Mouse (Mus musculus): Measurements from ENCODE around the gene Gm21974. TPM values are rescaled to one million over a fixed set of nuclear protein-coding genes. Genes with fewer than 3 reads are reported as not detected.

The Gm21974 gene
- total RNA-seq, 2 experiments from 2014 or later, result not detected

GRCm38 (mm10) chr7:127885951-127886350 is 9.3 kb downstream of the Gm21974 start:
- intact Hi-C loops (cut with DNase I), result no loop called here
- DNase-seq (ENCODE audit: low spot score), result peak; percentile 75

- DNase-seq (ENCODE audit: low spot score), result no peak
- intact Hi-C loops (cut with DNase I), result no loop called here
Observed at GRCm38 (mm10) chr7:127880431-127880830, 14.8 kb downstream of the Gm21974 start.

DNA sequence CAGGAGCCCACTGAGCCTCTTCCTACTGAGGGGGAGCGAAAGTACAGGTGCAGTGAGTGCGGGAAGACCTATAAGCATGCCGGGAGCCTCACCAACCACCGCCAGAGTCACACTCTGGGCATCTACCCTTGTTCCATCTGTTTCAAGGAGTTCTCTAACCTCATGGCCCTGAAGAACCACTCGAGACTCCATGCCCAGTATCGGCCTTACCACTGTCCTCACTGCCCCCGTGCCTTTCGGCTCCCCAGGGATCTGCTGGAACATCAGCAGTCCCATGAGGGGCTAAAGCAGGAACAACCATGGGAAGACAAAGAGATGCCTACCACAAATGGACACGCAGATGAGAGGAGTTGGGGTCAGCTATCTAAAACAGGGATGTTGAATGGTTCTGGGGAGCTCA is 16.0 kb downstream of the Gm21974 start:
- intact Hi-C loops (cut with DNase I), result no loop called here
- no peak for DNase-seq (ENCODE audit: low spot score)

DNA sequence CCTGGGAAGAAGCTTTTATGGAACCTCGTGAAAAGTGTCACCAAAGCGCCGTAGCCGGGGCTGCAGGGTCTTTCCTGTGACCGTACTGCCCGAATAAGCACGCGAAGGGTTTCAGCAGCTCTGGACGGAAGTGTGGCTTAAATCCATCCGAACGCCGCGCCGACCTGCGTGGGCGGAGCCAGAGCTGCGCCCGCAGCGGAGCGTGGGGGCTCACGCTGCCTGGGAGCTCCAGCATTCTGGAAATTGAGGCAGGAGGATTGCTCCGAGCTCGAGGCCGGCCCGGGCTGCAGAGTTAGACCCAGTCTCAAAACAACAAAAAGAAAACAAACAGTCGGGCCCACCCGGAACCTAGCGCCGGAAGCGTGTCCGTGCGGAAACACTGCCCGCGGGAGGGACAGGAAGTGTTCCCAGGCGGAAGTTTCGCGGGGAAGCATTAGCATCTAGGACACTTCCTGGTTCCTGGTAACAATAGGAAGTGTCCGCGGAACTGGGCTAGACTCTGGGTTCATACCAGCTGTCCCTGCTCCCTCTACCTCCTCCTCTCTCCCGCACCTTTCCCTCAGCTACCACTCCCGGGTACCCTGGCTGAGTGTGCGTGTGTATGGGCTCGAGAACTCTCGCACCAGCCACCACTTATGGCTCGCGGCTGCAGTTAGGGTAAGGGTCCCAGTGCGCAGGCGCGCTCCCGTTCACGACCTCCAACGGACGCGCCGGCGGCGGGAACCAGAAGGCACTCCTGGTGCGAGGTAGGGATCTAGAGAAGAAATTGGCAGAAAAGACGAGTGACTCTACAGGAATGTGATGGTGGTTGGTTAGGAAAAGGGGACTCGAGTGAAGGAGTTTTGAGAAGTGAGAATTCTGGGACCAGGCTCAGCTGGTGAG is 18.5 kb downstream of the Gm21974 start, which contains the start of gene Zfp668:
Gene Zfp668 (minus strand): TSS at position 362 of the 882 bp plus-strand sequence.
- DNase-seq (ENCODE audit: low spot score), result peak; percentile 76
- intact Hi-C loops (cut with DNase I), result loop anchor here (2.0 kb wide), 1 partner anchor 78 kb away; no protein-coding TSS in a partner anchor

GRCm38 (mm10) chr7:127876041-127876466 is 19.2 kb downstream of the Gm21974 start, which contains the start of gene Zfp646:
Gene Zfp646 (plus strand): TSS chr7:127876221.
- intact Hi-C loops (cut with DNase I), result loop anchor here (2.0 kb wide), 1 partner anchor 77 kb away; no protein-coding TSS in a partner anchor
- DNase-seq (ENCODE audit: low spot score), result peak; percentile 52

DNA sequence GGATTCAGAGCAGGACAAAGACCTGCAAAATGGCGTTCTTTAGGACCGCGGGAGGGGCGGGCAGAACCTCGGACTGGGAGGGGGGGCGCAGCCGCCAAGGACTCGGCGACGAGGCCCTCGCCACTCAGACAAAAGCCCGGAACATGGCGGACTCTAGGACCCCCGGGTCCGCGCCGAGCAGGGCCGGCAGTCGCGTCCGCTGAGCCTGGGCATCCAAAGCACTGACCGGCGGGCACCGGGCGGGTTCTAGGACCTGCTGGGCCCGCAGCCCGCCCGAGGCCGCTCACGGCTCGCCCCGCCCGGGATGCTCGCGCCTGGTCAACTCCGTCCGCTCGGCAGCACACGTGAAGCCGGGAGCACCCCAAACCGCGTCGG is 19.6 kb downstream of the Gm21974 start:
- intact Hi-C loops (cut with DNase I), result loop anchor here (2.0 kb wide), 2 partner anchors 33 to 77 kb away; no protein-coding TSS in a partner anchor

GRCm38 (mm10) chr7:127874812-127875626 is 20.2 kb downstream of the Gm21974 start:
- intact Hi-C loops (cut with DNase I), result loop anchor here (2.0 kb wide), 1 partner anchor 32 kb away; no protein-coding TSS in a partner anchor
- DNase-seq (ENCODE audit: low spot score), result no peak

More for the DNA sequence above, 19.6 kb downstream of the Gm21974 start:
- DNase-seq (ENCODE audit: low spot score), result peak; percentile 85

DNA sequence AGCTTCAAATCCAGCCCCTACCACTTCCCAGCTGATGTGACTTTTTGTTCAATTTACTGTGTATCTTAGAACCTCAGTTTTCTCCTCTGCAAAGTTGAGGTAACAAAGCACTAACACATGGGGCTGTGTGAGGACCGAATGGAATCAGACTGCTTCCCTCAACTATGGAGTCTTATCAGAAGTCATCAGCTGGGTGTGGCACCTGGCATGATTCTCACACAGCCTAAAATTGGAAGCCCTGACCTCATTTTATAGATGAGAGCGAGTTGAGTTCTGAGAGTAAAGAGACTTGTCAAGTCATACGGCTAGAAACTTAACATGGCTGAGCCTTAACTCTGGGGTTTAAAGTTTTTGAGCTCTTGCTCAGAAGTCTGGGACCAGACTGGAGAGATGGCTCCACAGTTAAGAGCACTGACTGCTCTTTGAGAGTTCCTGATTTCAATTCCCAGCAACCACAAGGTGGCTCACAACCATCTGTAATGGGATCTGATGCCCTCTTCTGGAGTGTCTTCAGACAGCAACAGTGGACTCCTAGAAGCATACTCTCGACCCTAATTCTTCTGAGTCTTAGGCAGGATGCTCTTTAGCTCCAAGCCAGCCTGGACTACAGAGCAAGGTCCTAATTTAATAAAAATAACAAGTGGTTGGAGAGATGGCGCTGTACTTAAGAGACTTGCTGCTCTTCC is 25.0 kb downstream of the Gm21974 start:
- no peak for DNase-seq (ENCODE audit: low spot score)
- intact Hi-C loops (cut with DNase I), result no loop called here

GRCm38 (mm10) chr7:127869149-127869810 is 26.0 kb downstream of the Gm21974 start:
- no peak for DNase-seq (ENCODE audit: low spot score)
- intact Hi-C loops (cut with DNase I), result loop anchor here (10.0 kb wide), 1 partner anchor 466 kb away; no protein-coding TSS in a partner anchor

- DNase-seq (ENCODE audit: low spot score), result no peak
- intact Hi-C loops (cut with DNase I), result loop anchor here (10.0 kb wide), 1 partner anchor 467 kb away; no protein-coding TSS in a partner anchor
Observed at GRCm38 (mm10) chr7:127867641-127868040, 27.6 kb downstream of the Gm21974 start.

DNA sequence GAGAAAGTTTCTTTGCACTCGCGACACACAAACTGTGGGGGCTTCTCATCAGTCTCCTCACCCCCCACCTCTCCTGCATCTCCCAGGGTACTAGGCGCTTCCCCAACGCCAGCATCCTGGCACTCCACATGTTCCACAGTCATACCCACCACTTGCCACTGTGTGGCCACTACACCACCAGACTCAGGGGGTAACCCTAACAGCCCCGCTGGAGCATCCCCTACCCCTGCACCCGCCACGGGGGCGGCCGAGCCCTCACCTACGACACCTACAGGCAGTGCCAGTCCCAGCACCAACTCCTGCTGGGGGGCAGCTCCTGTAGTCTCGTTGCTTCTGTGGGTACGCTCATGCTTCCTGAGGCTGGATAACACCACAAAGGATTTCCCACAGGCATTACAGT is 28.8 kb downstream of the Gm21974 start:
- intact Hi-C loops (cut with DNase I), result loop anchor here (10.0 kb wide), 1 partner anchor 468 kb away; no protein-coding TSS in a partner anchor
- DNase-seq (ENCODE audit: low spot score), result no peak

DNA sequence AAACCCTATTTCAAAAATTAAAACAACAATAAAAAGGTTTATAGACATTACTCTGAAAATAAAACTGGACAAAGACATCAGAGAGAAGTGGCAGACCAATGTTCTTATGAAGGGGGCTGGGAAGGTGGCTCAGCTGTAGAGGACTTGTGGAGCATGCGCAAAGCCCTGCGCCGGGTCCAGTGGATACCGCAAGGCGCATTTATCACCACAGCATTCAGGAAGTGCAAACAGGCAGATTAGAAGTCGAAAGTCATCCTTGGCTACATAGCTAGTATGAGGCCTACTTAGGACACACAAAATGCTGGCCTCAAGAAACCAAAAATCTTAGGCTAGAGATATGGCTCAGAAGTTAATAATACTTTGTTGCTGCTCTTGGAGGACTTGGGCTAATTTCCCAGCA is 37.0 kb downstream of the Gm21974 start:
- no peak for DNase-seq (ENCODE audit: low spot score)
- intact Hi-C loops (cut with DNase I), result no loop called here

DNA sequence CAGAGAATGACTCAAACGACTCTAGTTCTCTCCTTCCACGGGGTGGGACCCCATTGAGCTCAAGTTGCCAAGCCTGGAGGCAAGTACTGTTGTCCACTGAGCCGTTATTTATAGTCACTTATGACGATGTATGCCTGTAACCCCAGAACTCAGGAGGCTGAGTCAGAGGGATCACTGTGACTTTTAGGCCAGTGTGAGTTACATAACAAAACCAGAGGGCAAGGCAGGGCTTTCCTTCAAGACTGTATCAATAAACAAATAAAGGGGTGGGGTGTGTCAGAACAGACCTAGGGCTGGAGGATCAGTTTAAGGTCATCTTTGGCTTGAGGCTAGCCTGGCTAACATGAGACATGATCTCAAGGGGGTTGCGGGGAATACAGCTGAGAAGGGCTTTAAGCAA is 44.3 kb downstream of the Gm21974 start:
- no peak for DNase-seq (ENCODE audit: low spot score)
- intact Hi-C loops (cut with DNase I), result no loop called here

GRCm38 (mm10) chr7:127849973-127850875 is 45.0 kb downstream of the Gm21974 start:
- no peak for DNase-seq (ENCODE audit: low spot score)
- intact Hi-C loops (cut with DNase I), result no loop called here

DNA sequence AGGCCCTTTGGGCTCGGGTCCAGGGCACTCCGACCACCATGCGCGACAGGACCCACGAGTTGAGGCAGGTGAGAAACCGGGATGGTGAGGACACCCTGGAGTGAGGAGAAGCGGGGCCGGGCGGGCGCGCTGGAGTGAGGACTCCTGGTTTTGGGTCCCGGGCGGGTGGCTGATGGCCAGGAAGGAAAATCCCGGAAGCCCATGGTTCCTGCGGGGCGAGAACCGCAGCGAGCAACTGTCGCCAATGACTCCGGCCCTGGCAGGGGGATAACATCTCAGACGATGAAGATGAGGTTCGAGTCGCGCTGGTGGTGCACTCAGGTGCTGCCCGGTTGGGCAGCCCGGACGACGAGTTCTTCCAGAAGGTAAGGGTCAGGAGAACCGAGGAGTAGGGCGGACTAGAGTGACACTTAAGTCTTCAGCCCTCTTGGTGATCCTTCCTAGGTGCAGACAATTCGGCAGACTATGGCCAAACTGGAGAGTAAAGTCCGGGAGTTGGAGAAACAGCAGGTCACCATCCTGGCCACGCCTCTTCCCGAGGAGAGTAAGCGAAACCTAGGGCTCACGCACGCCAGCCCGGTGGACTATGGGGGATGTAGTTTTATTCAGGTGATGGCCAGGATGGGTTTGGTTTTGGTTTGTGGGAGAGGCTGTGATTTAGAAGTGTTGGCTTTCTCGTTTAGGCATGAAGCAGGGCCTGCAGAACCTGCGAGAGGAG is 53.1 kb downstream of the Gm21974 start:
- intact Hi-C loops (cut with DNase I), result loop anchor here (2.0 kb wide), 1 partner anchor 33 kb away; no protein-coding TSS in a partner anchor
- peak; percentile 74 for DNase-seq (ENCODE audit: low spot score)

DNA sequence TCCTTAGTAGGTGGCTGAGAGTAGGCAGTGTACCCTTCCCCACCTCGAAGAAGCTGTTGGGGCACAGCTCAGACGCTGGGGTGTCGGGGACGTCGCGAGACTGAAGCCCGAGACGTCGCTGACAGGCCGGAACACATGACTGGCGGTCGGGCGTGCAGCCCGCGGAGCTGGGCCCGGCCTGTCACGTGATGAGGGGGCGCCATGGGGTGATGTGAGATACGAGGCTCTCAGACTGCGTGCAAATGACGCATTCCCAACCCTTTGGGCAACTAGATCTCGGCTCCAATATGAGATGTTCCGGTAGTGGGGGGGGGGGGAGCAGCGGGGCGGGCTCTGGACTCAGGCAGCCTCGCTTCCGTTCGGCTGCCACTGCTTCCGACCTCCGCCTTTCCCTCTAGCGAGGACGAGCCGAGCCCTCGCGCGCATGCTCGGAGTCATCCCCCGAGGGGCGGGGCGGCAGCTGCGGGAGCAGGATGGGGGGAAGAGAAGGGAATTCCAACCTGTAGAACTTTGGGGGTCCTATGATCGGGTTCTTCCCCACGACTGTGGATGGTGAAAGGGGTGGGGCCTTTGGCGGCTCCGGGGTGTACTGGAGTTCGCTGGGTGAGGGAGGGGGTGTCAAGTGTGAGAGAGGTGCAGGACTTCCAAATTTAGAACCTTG is 53.8 kb downstream of the Gm21974 start:
- intact Hi-C loops (cut with DNase I), result no loop called here
- peak; percentile 93 for DNase-seq (ENCODE audit: low spot score)

DNA sequence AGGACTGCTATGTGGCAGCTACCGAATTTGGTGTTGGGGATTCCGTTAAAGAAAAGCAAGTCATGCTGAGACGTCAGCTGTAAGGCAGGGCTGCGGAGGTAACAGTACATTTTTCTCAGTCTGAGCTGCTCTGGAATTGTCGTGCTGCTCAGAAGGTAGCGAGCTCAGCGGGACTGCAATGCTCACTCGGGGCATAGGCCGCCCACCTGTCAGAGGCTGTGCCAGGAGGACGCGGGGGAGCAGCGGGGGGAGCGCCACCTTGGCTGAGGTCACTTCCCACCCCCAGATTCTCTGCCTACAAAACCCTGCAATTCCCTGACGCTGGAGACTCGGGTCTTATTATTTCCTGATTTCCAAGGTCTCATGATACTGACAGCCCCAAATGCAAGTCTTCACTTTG is 54.4 kb downstream of the Gm21974 start:
- DNase-seq (ENCODE audit: low spot score), result peak; percentile 40
- intact Hi-C loops (cut with DNase I), result no loop called here
